In the genomic region with DNA sequence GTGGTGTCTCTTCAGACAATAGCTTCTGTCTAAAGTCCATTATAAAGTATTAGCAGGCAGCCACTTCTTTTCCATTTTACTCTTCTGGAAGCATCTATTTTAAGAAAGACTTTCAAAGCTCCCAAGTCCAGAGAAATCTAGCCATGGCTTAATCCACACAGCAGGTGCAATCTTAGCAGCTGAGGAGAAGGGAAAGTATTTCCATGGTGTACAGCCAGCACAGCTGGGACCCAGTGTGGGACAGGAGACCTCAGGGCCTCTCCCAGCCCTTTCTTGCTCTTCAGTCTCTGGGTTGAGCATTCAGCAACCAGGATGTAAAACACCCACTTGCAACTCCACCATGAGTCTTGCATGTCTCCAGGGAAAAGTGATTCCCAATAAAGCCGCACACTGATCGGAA, we compare ENCODE assay signal across 15 mouse cellular contexts.
"Had no signal": no experiment of that assay in that cellular context is flagged by ENCODE, and none has a peak within 500 bp of the region (broad histone marks: within the 10 kb centered on the region; RNA-seq: fewer than 3 reads in every experiment).

No protein-coding gene starts in this region.

- H3K27me3 ChIP-seq: neural tube, embryonic 12.5 days; stomach, embryonic 15.5 days had no signal

- H3K9ac ChIP-seq: lung, embryonic 14.5 days; midbrain, embryonic 12.5 days; neural tube, embryonic 12.5 days; stomach, embryonic 15.5 days had no signal

- H3K4me3 ChIP-seq: midbrain, embryonic 10.5 days; midbrain, embryonic 12.5 days; neural tube, embryonic 12.5 days; stomach, embryonic 15.5 days had no signal

- H3K27ac ChIP-seq: midbrain, embryonic 12.5 days; neural tube, embryonic 12.5 days; stomach, embryonic 15.5 days; stomach, postnatal 0 days had no signal

- H3K36me3 ChIP-seq: midbrain, embryonic 10.5 days; midbrain, embryonic 12.5 days; neural tube, embryonic 12.5 days; stomach, embryonic 15.5 days had no signal

- DNase-seq: lung, adult 18-20 months; lung, embryonic 14.5 days; lung, postnatal 10 days; lung, postnatal 4 days; midbrain, embryonic 14.5 days; right cerebral cortex, postnatal 14 days; thymus, adult 2 months; thymus, postnatal 14 days; thymus, postnatal 36 days had no signal

- H3K9me3 ChIP-seq: stomach, embryonic 15.5 days had no signal

- ATAC-seq: midbrain, embryonic 16.5 days had no signal

- H3K4me2 ChIP-seq: lung, embryonic 14.5 days; midbrain, embryonic 12.5 days; neural tube, embryonic 12.5 days; stomach, embryonic 15.5 days had no signal
